Mouse (Mus musculus) forebrain, postnatal 0 days (tissue): Measurements from ENCODE around the gene Itga7. TPM values are rescaled to one million over a fixed set of nuclear protein-coding genes. Genes with fewer than 3 reads are reported as not detected.

ENCODE experiments used
- ATAC-seq: fragments of 200-750 bp; cut with Nextera tagmentation; 2 replicates; pipeline ENCODE4 v1.8.0; 2017; ENCODE audit warnings: mild to moderate bottlenecking, moderate library complexity
- DNase-seq: peaks from one replicate; pipeline ENCODE4 v3.0.0-alpha.2; 2015
- H3K27ac ChIP-seq: fragments of 300-500 bp; sonication (generic); 2 replicates; pipeline ENCODE4 v1.5.1; 2014; ENCODE audit warnings: low read depth, mild to moderate bottlenecking, antibody characterized with exemption, low read length, moderate library complexity, mixed read lengths
- H3K27me3 ChIP-seq: fragments of 300-500 bp; sonication (generic); 2 replicates; pipeline ENCODE4 v1.6.1; 2014; ENCODE audit warnings: mild to moderate bottlenecking, low read length, mixed read lengths; ENCODE audit not compliant: insufficient read depth
- H3K36me3 ChIP-seq: fragments of 300-500 bp; sonication (generic); 2 replicates; pipeline ENCODE4 v1.6.1; 2014; ENCODE audit warnings: mild to moderate bottlenecking, moderate library complexity; ENCODE audit not compliant: insufficient read depth
- H3K4me1 ChIP-seq: fragments of 300-500 bp; sonication (generic); 2 replicates; pipeline ENCODE4 v1.6.1; 2014; ENCODE audit warnings: antibody characterized with exemption; ENCODE audit not compliant: insufficient read depth
- H3K4me2 ChIP-seq: fragments of 300-500 bp; sonication (generic); 2 replicates; pipeline ENCODE4 v1.6.1; 2014; ENCODE audit warnings: low read depth, mild to moderate bottlenecking, moderate library complexity
- H3K4me3 ChIP-seq: fragments of 300-500 bp; sonication (generic); 2 replicates; pipeline ENCODE4 v1.5.1; 2014; ENCODE audit warnings: low read depth, low read length, mixed read lengths
- H3K9ac ChIP-seq: fragments of 300-500 bp; sonication (generic); 2 replicates; pipeline ENCODE4 v1.6.1; 2014; ENCODE audit warnings: mild to moderate bottlenecking
- H3K9me3 ChIP-seq: fragments of 300-500 bp; sonication (generic); 2 replicates; pipeline ENCODE4 v1.6.1; 2016; ENCODE audit warnings: low read length
- CTCF ChIP-seq: sonication (generic); IDR thresholded peaks from 2 replicates; pipeline ENCODE4 v1.5.1; 2016; ENCODE audit warnings: antibody characterized with exemption, control low read depth, low read depth
- WGBS: fragments of 180-500 bp; shearing (Covaris S2); extraction: QIAGEN DNeasy Blood & Tissue Kit; methylation state at CpG from one replicate; pipeline ENCODE4 v1.1.7; 2014; 5-methylcytosine and 5-hydroxymethylcytosine counted together
- polyA plus RNA-seq: library from polyadenylated mRNA; unstranded; fragments of >200 nt; fragmentation: Nextera tagmentation; extraction: Ambion mirVana; gene quantifications from 2 replicates; pipeline ENCODE4 v1.2.1, GENCODE M21; 2015
- total RNA-seq: library from RNA; depleted of rRNA; stranded (reverse); fragments of >200 nt; gene quantifications from 2 replicates; pipeline ENCODE4 v1.2.3, GENCODE M21; 2014

Itga7 gene
- total and polyA plus RNA-seq, 2 experiments from 2014 or later, result 7.7 to 12.7 TPM

GRCm38 (mm10) chr10:128919203-128919631, 14.4 kb upstream of the Itga7 start:
- TF ChIP-seq CTCF, result no peak
- no peak overlapping the region for H3K4me3 ChIP-seq
- H3K9me3 ChIP-seq, result no peaks in the 10 kb centered on the region
- H3K27me3 ChIP-seq, result no peaks in the 10 kb centered on the region
- H3K36me3 ChIP-seq, result 0 out of 2 replicates have a peak, but pooled peaks cover 7% of the 10 kb centered on the region
- no peak for DNase-seq
- 12% methylated on average over 6 of the region's 6 CpGs for WGBS
- H3K4me2 ChIP-seq, result no peak overlapping the region
- ATAC-seq, result no peak
- H3K9ac ChIP-seq, result no peak overlapping the region
- H3K27ac ChIP-seq, result peak overlapping the region; percentile 35; the same call in 1 of the 2 replicates
- peaks cover 13% of the 10 kb centered on the region for H3K4me1 ChIP-seq

- 0 out of 2 replicates have a peak, but pooled peaks cover 7% of the 10 kb centered on the region for H3K36me3 ChIP-seq
- H3K9ac ChIP-seq, result no peak overlapping the region
- TF ChIP-seq CTCF, result no peak
- H3K4me2 ChIP-seq, result no peak overlapping the region
- H3K27me3 ChIP-seq, result no peaks in the 10 kb centered on the region
- no peaks in the 10 kb centered on the region for H3K9me3 ChIP-seq
- peaks cover 14% of the 10 kb centered on the region for H3K4me1 ChIP-seq
- DNase-seq (no peak), ATAC-seq (no peak)
- 87% methylated on average over 7 of the region's 7 CpGs for WGBS
- H3K27ac ChIP-seq, result no peak overlapping the region
- no peak overlapping the region for H3K4me3 ChIP-seq
These were observed 13.7 kb upstream of the Itga7 start for GRCm38 (mm10) chr10:128919966-128920365.

GRCm38 (mm10) chr10:128920736-128921161, 12.9 kb upstream of the Itga7 start:
- TF ChIP-seq CTCF, result no peak
- no peak for DNase-seq
- 0 out of 2 replicates have a peak, but pooled peaks cover 7% of the 10 kb centered on the region for H3K36me3 ChIP-seq
- no peak overlapping the region for H3K4me2 ChIP-seq
- H3K27ac ChIP-seq, result no peak overlapping the region
- no peak overlapping the region for H3K4me3 ChIP-seq
- no peak for ATAC-seq
- H3K9me3 ChIP-seq, result no peaks in the 10 kb centered on the region
- no peaks in the 10 kb centered on the region for H3K27me3 ChIP-seq
- peaks cover 14% of the 10 kb centered on the region for H3K4me1 ChIP-seq
- H3K9ac ChIP-seq, result no peak overlapping the region
- WGBS, result 81% methylated on average over 3 of the region's 3 CpGs

GRCm38 (mm10) chr10:128921251-128921650, 12.4 kb upstream of the Itga7 start:
- H3K4me1 ChIP-seq, result peaks cover 14% of the 10 kb centered on the region
- no peak for TF ChIP-seq CTCF
- WGBS, result 76% methylated on average over 1 of the region's 1 CpGs
- H3K4me3 ChIP-seq, result no peak overlapping the region
- no peak overlapping the region for H3K4me2 ChIP-seq
- no peak overlapping the region for H3K27ac ChIP-seq
- no peaks in the 10 kb centered on the region for H3K9me3 ChIP-seq
- DNase-seq, result no peak
- no peaks in the 10 kb centered on the region for H3K27me3 ChIP-seq
- ATAC-seq, result no peak
- no peak overlapping the region for H3K9ac ChIP-seq
- H3K36me3 ChIP-seq, result 0 out of 2 replicates have a peak, but pooled peaks cover 7% of the 10 kb centered on the region

GRCm38 (mm10) chr10:128921883-128922821, 11.5 kb upstream of the Itga7 start:
- H3K4me2 ChIP-seq, result peak overlapping the region; percentile 67
- no peak for ATAC-seq
- no peaks in the 10 kb centered on the region for H3K27me3 ChIP-seq
- H3K9me3 ChIP-seq, result no peaks in the 10 kb centered on the region
- H3K36me3 ChIP-seq, result 0 out of 2 replicates have a peak, but pooled peaks cover 7% of the 10 kb centered on the region
- no peak for TF ChIP-seq CTCF
- peak overlapping the region; percentile 83; the same call in 1 of the 2 replicates for H3K9ac ChIP-seq
- H3K4me1 ChIP-seq, result peaks cover 14% of the 10 kb centered on the region
- peak overlapping the region; percentile 70 for H3K4me3 ChIP-seq
- peak overlapping the region; percentile 29; the same call in 1 of the 2 replicates for H3K27ac ChIP-seq
- WGBS, result 68% methylated on average over 16 of the region's 16 CpGs
- DNase-seq, result no peak

- Histone ChIP-seq H3K27ac (peak within 1 kb of the TSS; percentile 93), H3K4me3 (peak within 1 kb of the TSS; percentile 70), H3K9ac (peak within 1 kb of the TSS; percentile 83), H3K4me1 (peaks cover 14% of the 10 kb centered on the region), H3K9me3 (no peaks in the 10 kb centered on the region), H3K36me3 (0 out of 2 replicates have a peak, but pooled peaks cover 6% of the 10 kb centered on the region), H3K27me3 (no peaks in the 10 kb centered on the region), H3K4me2 (peak within 1 kb of the TSS; percentile 67)
- TF ChIP-seq CTCF, result no peak
- ATAC-seq, result no peak
- no peak for DNase-seq
- WGBS, result 7% methylated on average over 1 of the region's 1 CpGs
These were observed 10.9 kb upstream of the Itga7 start, which contains the start of gene Rdh5 for GRCm38 (mm10) chr10:128922822-128923012. Gene Rdh5, minus strand, starts transcription at chr10:128922888.
